Mouse (Mus musculus) neural tube, embryonic 13.5 days (tissue): Measurements from ENCODE around the gene Fam163a. TPM values are rescaled to one million over a fixed set of nuclear protein-coding genes. Genes with fewer than 3 reads are reported as not detected.

Experiments used
- ATAC-seq: fragments of 200-750 bp; cut with Nextera tagmentation; 2 replicates; pipeline ENCODE4 v1.8.0; 2017; ENCODE audit warnings: low read depth, mild to moderate bottlenecking, moderate TSS enrichment, moderate library complexity
- H3K27ac ChIP-seq: fragments of 300-500 bp; sonication (generic); replicated peaks from 2 replicates; pipeline ENCODE4 v1.5.1; 2015; ENCODE audit warnings: moderate library complexity, mild to moderate bottlenecking, inconsistent platforms
- H3K27me3 ChIP-seq: fragments of 300-500 bp; sonication (generic); 2 replicates; pipeline ENCODE4 v1.6.1; 2015; ENCODE audit warnings: mild to moderate bottlenecking, inconsistent platforms
- H3K36me3 ChIP-seq: fragments of 300-500 bp; sonication (generic); 2 replicates; pipeline ENCODE4 v1.6.1; 2015; ENCODE audit warnings: mild to moderate bottlenecking, inconsistent platforms
- H3K4me1 ChIP-seq: fragments of 300-500 bp; sonication (generic); replicated peaks from 2 replicates; pipeline ENCODE4 v1.6.1; 2015; ENCODE audit warnings: inconsistent platforms
- H3K4me2 ChIP-seq: fragments of 300-500 bp; sonication (generic); 2 replicates; pipeline ENCODE4 v1.6.1; 2015; ENCODE audit warnings: inconsistent platforms, mild to moderate bottlenecking, moderate library complexity
- H3K4me3 ChIP-seq: fragments of 300-500 bp; sonication (generic); 2 replicates; pipeline ENCODE4 v1.5.1; 2015; ENCODE audit warnings: mild to moderate bottlenecking, inconsistent platforms
- H3K9ac ChIP-seq: fragments of 300-500 bp; sonication (generic); 2 replicates; pipeline ENCODE4 v1.6.1; 2015; ENCODE audit warnings: moderate library complexity, mild to moderate bottlenecking, inconsistent platforms
- H3K9me3 ChIP-seq: fragments of 300-500 bp; sonication (generic); 2 replicates; pipeline ENCODE4 v1.6.1; 2016; ENCODE audit warnings: inconsistent platforms
- WGBS: fragments of 180-500 bp; shearing (Covaris S2); methylation state at CpG from one replicate; pipeline ENCODE4 v1.1.7; 2015; 5-methylcytosine and 5-hydroxymethylcytosine counted together
- polyA plus RNA-seq: library from polyadenylated mRNA; unstranded; fragments of >200 nt; fragmentation: Nextera tagmentation; extraction: Ambion mirVana; gene quantifications from 2 replicates; pipeline ENCODE4 v1.2.1, GENCODE M21; 2015

The Fam163a gene
- polyA plus RNA-seq, 1 experiment from 2014 or later, result 7.2 TPM

DNA sequence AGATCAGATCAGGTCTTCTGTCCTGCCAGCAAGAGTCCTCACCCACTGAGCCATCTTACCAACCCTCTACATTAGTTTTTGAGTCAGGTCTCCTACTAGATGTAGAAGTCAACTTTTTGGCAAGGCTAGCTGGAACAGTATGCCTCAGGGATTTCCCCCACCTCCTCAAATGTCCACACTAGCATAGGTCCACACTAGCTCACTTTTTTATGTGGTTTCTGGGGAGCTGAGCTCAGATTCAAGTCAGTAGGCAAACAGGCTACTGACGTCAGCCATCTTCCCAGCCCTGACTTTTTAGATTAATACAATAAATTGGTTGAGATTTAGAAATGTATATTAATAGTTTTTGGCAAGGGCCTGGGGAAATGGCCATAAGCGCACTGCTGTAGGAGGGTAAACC lies 97.4 kb downstream of the Fam163a start:
- Histone ChIP-seq H3K27me3 (peaks cover 16% of the 10 kb centered on the region), H3K4me1 (peaks cover 23% of the 10 kb centered on the region), H3K4me2 (no peak overlapping the region), H3K27ac (no peak overlapping the region), H3K9ac (no peak overlapping the region), H3K36me3 (no peaks in the 10 kb centered on the region), H3K9me3 (no peaks in the 10 kb centered on the region), H3K4me3 (no peak overlapping the region)
- no peak for ATAC-seq
- WGBS, result 92% methylated on average over 2 of the region's 2 CpGs

DNA sequence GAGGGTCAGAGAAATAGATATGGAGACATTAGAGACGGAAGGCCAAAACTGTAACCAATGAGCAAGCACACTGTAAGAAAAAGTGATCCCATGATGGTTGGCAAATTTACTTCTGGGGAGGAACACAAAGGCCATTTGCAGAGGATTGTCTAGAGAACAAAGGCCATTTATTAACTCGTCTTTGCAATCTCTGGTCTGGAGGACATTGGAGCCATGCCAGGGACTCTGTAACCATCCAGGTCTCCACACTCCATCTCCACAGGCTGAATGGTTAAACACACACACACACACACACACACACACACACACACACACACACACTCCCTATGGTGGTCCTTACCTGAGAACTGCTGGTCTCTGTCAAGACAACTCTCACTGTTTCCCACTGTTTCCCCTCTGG lies 99.4 kb downstream of the Fam163a start:
- ATAC-seq, result no peak
- Histone ChIP-seq H3K9ac (no peak overlapping the region), H3K4me2 (no peak overlapping the region), H3K36me3 (no peaks in the 10 kb centered on the region), H3K27me3 (peaks cover 9% of the 10 kb centered on the region; the same call in 1 of the 2 replicates), H3K4me3 (no peak overlapping the region), H3K27ac (no peak overlapping the region), H3K9me3 (peaks cover 4% of the 10 kb centered on the region; the same call in 1 of the 2 replicates), H3K4me1 (peaks cover 13% of the 10 kb centered on the region)
- WGBS, result 70% methylated on average over 2 of the region's 2 CpGs

DNA sequence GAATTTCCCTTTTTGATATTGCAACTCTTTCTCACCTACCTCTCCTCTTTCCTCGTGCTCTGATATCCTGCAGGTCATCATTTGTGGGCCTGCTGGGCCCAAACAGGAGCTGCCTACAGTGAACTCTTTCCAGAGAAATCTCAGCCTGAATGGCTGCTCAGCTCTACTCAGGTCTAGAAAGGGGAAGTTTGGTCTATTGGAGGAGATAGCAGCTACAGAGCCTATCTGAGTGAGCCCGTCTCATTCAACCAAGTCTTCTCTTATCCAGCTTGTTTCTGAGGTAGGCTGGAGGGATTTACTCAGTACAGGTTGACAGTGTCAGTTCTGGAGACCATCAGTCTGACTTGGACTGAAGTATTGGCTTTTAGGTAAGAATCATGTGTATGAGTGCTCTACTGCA lies 101.1 kb downstream of the Fam163a start:
- no peak overlapping the region for H3K9ac ChIP-seq
- H3K4me1 ChIP-seq, result peaks cover 10% of the 10 kb centered on the region
- H3K27me3 ChIP-seq, result 0 out of 2 replicates have a peak, but pooled peaks cover 5% of the 10 kb centered on the region
- no peak for ATAC-seq
- 92% methylated on average over 2 of the region's 2 CpGs for WGBS
- H3K9me3 ChIP-seq, result peaks cover 14% of the 10 kb centered on the region; the same call in 1 of the 2 replicates
- H3K4me3 ChIP-seq, result no peak overlapping the region
- no peaks in the 10 kb centered on the region for H3K36me3 ChIP-seq
- no peak overlapping the region for H3K4me2 ChIP-seq
- no peak overlapping the region for H3K27ac ChIP-seq

DNA sequence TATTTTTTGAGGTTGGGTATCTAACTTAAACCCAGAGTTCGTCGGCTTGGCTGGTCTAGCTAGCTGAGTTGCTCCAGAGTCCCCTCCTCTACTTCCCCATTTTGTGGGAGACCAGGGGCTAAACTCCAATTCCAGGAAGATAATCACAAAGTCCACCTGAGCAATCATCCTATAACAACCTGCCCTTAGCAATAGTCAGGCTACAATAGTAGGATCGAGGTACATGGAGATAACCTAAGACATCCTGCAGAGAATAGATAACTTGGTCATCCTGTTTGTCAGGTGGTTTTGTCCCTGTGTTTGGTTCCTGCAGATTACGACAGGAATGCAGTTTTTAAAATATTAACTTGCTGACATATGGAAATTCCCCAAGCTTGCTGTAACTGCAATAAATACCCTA lies 113.0 kb downstream of the Fam163a start:
- H3K27me3 ChIP-seq, result peaks cover 4% of the 10 kb centered on the region
- H3K4me3 ChIP-seq, result no peak overlapping the region
- H3K9ac ChIP-seq, result no peak overlapping the region
- H3K27ac ChIP-seq, result no peak overlapping the region
- H3K4me1 ChIP-seq, result peaks cover 17% of the 10 kb centered on the region
- no peak for ATAC-seq
- H3K4me2 ChIP-seq, result no peak overlapping the region
- no peaks in the 10 kb centered on the region for H3K9me3 ChIP-seq
- H3K36me3 ChIP-seq, result no peaks in the 10 kb centered on the region
- WGBS, result 82% methylated on average over 4 of the region's 4 CpGs

DNA sequence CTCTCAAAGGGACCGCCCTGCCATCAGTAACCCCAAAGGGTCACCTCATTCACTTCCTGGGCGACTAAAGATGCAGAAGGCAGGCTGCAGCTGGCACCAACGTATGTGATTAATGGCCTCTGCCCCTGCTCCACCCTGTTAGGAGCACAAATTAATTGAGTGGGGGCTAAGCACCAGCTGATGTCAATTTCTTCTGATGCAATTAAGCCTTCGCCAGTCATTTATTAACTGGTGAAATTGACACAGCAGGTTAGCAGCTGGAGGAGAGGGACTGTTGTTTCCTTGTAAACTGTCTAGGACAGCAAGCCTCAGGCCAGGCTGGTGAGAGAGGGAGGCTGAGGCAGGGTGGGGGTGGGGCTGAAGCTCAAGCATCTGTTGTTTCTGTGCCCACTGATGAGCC lies 114.8 kb downstream of the Fam163a start:
- Histone ChIP-seq H3K4me1 (peaks cover 17% of the 10 kb centered on the region), H3K27me3 (peaks cover 4% of the 10 kb centered on the region), H3K4me2 (no peak overlapping the region), H3K27ac (peak overlapping the region; percentile 75), H3K9ac (no peak overlapping the region), H3K4me3 (no peak overlapping the region), H3K36me3 (no peaks in the 10 kb centered on the region), H3K9me3 (no peaks in the 10 kb centered on the region)
- peak; percentile 88 for ATAC-seq
- WGBS, result 19% methylated on average over 4 of the region's 4 CpGs

DNA sequence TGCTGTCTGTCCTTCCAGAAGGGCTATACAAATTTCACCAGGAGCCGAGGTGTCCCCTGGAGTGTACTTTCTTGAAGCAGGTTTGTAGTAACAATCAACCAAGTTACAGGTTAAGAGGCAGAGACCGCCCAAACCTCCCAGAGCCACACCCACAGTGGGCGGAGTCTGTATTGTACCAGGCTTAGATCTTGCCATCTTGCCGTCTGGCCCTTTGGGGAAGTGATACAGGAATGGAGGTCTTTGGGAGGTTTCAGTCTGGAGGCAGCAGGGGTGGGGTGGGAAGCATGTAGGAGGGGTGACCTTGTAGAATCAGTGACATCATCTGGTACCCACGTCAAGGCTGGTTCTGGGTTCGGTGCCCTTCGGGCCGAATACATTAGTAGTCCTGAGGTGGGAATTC lies 115.3 kb downstream of the Fam163a start:
- no peaks in the 10 kb centered on the region for H3K36me3 ChIP-seq
- H3K4me3 ChIP-seq, result no peak overlapping the region
- peaks cover 4% of the 10 kb centered on the region for H3K27me3 ChIP-seq
- ATAC-seq, result peak; percentile 21
- 61% methylated on average over 8 of the region's 8 CpGs for WGBS
- H3K9ac ChIP-seq, result no peak overlapping the region
- peak overlapping the region; percentile 38; the same call in 1 of the 2 replicates for H3K27ac ChIP-seq
- no peak overlapping the region for H3K4me2 ChIP-seq
- H3K4me1 ChIP-seq, result peaks cover 17% of the 10 kb centered on the region
- H3K9me3 ChIP-seq, result no peaks in the 10 kb centered on the region

DNA sequence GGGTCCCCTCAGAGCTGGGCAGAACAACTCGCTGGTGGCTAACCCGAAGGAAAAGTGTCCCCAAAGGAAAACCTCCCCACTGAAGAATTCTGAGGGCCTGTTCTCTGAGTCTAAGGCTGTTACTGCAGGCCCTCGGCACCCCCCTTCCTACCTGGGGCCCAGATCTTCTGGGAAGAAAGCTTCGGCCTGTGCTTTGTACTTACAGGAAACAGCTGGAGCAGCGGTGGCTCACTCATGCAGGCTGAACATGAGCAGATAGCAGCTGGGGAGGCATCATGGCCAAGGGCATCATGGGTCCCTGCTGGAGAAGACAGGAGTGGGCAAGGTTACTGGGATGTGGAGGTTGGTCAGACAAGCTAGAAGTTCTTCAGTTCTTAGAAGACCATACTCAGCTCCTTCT lies 117.2 kb downstream of the Fam163a start:
- H3K4me3 ChIP-seq, result no peak overlapping the region
- no peaks in the 10 kb centered on the region for H3K9me3 ChIP-seq
- WGBS, result 82% methylated on average over 5 of the region's 5 CpGs
- H3K4me1 ChIP-seq, result peaks cover 17% of the 10 kb centered on the region
- H3K9ac ChIP-seq, result no peak overlapping the region
- peaks cover under 1% of the 10 kb centered on the region; the same call in 1 of the 2 replicates for H3K27me3 ChIP-seq
- no peak overlapping the region for H3K27ac ChIP-seq
- no peak overlapping the region for H3K4me2 ChIP-seq
- H3K36me3 ChIP-seq, result no peaks in the 10 kb centered on the region
- ATAC-seq, result no peak

DNA sequence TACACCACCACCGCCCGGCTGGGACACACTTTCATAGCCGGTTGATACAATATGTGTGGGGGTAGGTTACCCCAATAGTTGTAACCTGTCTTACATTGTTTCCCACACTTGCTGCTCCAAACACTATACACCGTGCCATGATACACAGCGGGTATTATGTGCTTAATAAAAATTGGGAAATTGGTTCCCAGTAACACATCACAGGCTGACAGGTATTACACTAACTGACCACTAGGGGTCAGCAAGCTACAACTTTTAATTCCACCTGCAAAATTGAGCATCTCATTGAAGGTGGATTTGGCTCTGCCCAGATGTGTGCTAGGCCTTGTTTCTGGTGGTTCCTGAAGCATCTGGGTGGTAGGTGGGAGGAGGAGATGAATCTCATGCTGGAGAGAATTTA lies 119.1 kb downstream of the Fam163a start:
- no peak for ATAC-seq
- H3K36me3 ChIP-seq, result no peaks in the 10 kb centered on the region
- H3K4me2 ChIP-seq, result no peak overlapping the region
- no peaks in the 10 kb centered on the region for H3K9me3 ChIP-seq
- 57% methylated on average over 5 of the region's 5 CpGs for WGBS
- no peak overlapping the region for H3K9ac ChIP-seq
- H3K4me1 ChIP-seq, result peaks cover 11% of the 10 kb centered on the region
- H3K27ac ChIP-seq, result no peak overlapping the region
- no peaks in the 10 kb centered on the region; the same call in 1 of the 2 replicates for H3K27me3 ChIP-seq
- H3K4me3 ChIP-seq, result no peak overlapping the region

DNA sequence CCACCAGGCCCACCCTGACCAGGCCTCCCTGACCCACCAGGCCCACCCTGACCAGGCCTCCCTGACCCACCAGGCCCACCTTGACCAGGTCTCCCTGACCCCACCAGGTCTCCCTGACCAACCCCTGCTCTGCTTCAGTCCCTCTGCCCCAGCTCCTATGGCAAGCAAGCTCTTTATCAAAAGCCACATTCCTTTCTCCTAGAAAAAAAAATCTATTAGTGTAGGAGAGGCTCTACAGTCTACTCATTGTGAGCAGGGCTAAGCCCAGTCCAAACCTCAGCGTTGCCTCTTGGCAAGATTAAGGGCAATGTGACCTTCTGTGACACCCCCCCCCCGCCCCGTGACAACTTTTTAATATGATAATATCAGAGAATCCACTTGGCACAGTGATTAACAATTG lies 120.2 kb downstream of the Fam163a start:
- no peak for ATAC-seq

DNA sequence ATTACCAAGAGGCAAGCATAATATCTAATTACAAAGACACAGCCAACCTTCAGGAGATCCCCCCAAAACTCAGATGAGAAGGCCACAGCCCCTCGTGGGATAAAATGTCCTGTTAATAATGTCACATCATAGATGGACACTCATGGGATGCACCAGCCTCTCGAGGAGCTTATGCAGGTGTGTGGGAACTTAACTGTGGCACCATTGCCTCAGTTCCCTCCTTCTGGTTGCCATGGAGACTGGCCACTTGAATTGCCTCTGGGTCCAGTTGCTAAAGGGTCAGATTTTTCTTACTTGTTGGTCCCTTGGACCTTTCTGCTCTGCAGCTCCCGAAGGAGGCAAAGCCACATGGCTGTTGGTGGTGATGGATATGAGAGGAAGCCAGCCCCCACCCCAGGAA lies 127.2 kb downstream of the Fam163a start:
- H3K9ac ChIP-seq, result no peak overlapping the region
- no peak overlapping the region for H3K27ac ChIP-seq
- 72% methylated on average over 3 of the region's 3 CpGs for WGBS
- H3K4me3 ChIP-seq, result no peak overlapping the region
- H3K36me3 ChIP-seq, result no peaks in the 10 kb centered on the region
- no peak for ATAC-seq
- no peaks in the 10 kb centered on the region for H3K4me1 ChIP-seq
- H3K27me3 ChIP-seq, result no peaks in the 10 kb centered on the region
- H3K4me2 ChIP-seq, result no peak overlapping the region
- H3K9me3 ChIP-seq, result no peaks in the 10 kb centered on the region

More for the DNA sequence above, 120.2 kb downstream of the Fam163a start:
- no peaks in the 10 kb centered on the region for H3K36me3 ChIP-seq
- H3K4me2 ChIP-seq, result no peak overlapping the region
- H3K9me3 ChIP-seq, result no peaks in the 10 kb centered on the region
- no peak overlapping the region for H3K9ac ChIP-seq
- no peaks in the 10 kb centered on the region for H3K4me1 ChIP-seq
- 75% methylated on average over 3 of the region's 3 CpGs for WGBS
- H3K4me3 ChIP-seq, result no peak overlapping the region
- H3K27ac ChIP-seq, result no peak overlapping the region
- no peaks in the 10 kb centered on the region; the same call in 1 of the 2 replicates for H3K27me3 ChIP-seq

DNA sequence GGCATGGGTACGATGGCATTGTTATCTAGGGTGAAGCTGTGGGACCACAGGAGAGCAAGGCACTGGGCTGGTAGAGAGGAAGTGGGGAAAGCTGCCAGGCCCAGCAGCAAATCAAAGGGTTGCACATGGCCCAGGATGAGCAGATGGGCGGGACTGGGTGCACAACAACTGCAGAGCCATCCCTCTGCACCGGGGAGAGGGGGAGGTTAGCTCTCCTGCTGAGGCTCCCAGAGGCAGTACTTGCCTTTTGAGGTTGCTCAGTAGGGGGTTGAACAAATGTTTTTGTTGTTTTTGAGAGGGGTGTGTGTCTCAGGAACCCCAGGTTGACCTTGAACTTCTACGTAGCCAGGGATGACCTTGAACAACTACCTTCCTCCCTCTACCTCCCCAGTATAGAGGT lies 128.4 kb downstream of the Fam163a start:
- no peak overlapping the region for H3K27ac ChIP-seq
- no peaks in the 10 kb centered on the region for H3K27me3 ChIP-seq
- H3K9me3 ChIP-seq, result no peaks in the 10 kb centered on the region
- no peak overlapping the region for H3K4me3 ChIP-seq
- H3K9ac ChIP-seq, result no peak overlapping the region
- 43% methylated on average over 4 of the region's 4 CpGs for WGBS
- no peak for ATAC-seq
- no peaks in the 10 kb centered on the region for H3K4me1 ChIP-seq
- no peaks in the 10 kb centered on the region for H3K36me3 ChIP-seq
- no peak overlapping the region for H3K4me2 ChIP-seq

DNA sequence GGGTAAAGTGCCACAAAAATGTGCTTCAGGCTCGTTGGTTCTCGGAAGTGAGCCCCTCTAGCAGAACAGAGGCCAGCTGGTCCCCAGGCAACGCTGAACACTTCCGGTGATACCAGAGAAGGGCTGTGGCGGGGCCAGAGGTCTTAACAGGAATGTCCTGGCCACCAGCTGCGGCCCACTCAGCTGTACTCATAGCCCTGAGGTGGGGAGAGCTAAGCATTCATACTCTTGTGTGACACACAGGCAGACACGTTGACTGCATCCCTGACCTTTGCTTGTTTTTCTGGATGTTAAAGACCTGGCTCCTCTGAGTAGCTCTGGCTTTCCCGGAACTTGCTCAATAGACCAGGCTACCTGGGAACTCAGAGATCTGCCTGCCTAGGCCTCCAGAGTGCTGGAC lies 130.3 kb downstream of the Fam163a start:
- 51% methylated on average over 8 of the region's 8 CpGs for WGBS
- Histone ChIP-seq H3K9ac (no peak overlapping the region), H3K4me3 (no peak overlapping the region), H3K36me3 (no peaks in the 10 kb centered on the region), H3K4me2 (no peak overlapping the region), H3K27me3 (no peaks in the 10 kb centered on the region), H3K9me3 (no peaks in the 10 kb centered on the region), H3K4me1 (no peaks in the 10 kb centered on the region), H3K27ac (no peak overlapping the region)
- no peak for ATAC-seq

DNA sequence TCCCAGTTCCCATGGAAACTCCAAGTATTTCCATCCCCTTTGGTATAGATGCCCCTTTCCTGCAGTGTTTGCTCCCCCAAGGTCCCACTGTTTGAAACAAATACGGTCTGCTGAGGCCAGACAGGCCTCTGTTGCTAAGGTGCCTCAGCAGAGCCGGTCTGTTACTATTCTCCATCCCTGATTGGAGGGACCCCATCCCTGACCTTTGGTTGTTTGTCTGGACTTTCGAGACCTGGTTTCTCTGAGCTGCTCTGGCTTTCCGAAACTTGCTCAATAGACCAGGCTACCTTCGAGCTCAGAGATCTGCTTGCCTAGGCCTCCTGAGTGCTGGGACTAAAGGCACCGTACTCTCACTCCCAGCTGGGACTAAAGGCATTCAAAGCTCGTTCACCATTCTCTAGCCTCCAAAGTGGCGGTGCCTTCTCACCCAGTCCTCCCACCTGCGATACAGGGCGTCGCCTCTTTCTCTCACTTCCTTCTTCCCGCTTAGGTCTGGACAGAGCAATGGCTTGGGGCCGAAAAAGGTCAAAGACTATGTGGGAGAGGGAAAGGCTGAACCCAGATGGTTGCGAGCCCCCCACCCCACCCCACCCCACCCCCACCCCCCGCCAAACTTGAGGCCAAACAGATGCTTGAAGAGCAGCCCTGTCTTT lies 131.5 kb downstream of the Fam163a start:
- no peaks in the 10 kb centered on the region for H3K4me1 ChIP-seq
- H3K9ac ChIP-seq, result no peak overlapping the region
- ATAC-seq, result no peak
- H3K4me3 ChIP-seq, result no peak overlapping the region
- H3K9me3 ChIP-seq, result no peaks in the 10 kb centered on the region
- H3K36me3 ChIP-seq, result 0 out of 2 replicates have a peak, but pooled peaks cover 5% of the 10 kb centered on the region
- H3K27ac ChIP-seq, result no peak overlapping the region
- no peaks in the 10 kb centered on the region for H3K27me3 ChIP-seq
- H3K4me2 ChIP-seq, result no peak overlapping the region
- whole genome bisulfite sequencing, result 69% methylated on average over 15 of the region's 15 CpGs
